Mouse (Mus musculus) gonadal fat pad, adult 2 months (tissue): ENCODE measurements at regions not wholly inside any gene's neighbourhood (a gene's known extent, or its start where the extent isn't known, plus 50 kb on each side); places are given as distances from the start of the nearest gene placed in this dataset.

ENCODE experiments used
- DNase-seq: peaks from one replicate; pipeline ENCODE4 v3.0.0-alpha.2; 2012; ENCODE audit warnings: low read depth

- DNase-seq, result no peak
Observed at GRCm38 (mm10) chr9:63087195-63087594, 61.6 kb downstream of the Skor1 start.

GRCm38 (mm10) chr9:63086671-63087070, 62.1 kb downstream of the Skor1 start:
- no peak for DNase-seq

- peak; percentile 71 for DNase-seq
Observed at GRCm38 (mm10) chr9:63082830-63083229, 65.9 kb downstream of the Skor1 start.

GRCm38 (mm10) chr9:63082311-63082710, 66.5 kb downstream of the Skor1 start:
- DNase-seq, result peak; percentile 87

GRCm38 (mm10) chr9:63080406-63080805, 68.4 kb downstream of the Skor1 start:
- no peak for DNase-seq

- no peak for DNase-seq
Observed at GRCm38 (mm10) chr9:63075252-63075651, 73.5 kb downstream of the Skor1 start.

- DNase-seq, result no peak
Observed at GRCm38 (mm10) chr9:63074803-63075202, 74.0 kb downstream of the Skor1 start.

GRCm38 (mm10) chr9:63074023-63074750, 74.6 kb downstream of the Skor1 start:
- DNase-seq, result no peak

GRCm38 (mm10) chr9:63071032-63071431, 77.7 kb downstream of the Skor1 start:
- no peak for DNase-seq

- DNase-seq, result no peak
Observed at GRCm38 (mm10) chr9:63069919-63070318, 78.8 kb downstream of the Skor1 start.

GRCm38 (mm10) chr9:63067054-63067406, 79.3 kb upstream of the Pias1 start:
- DNase-seq, result no peak

- DNase-seq, result no peak
Observed at GRCm38 (mm10) chr9:63066384-63067053, 78.8 kb upstream of the Pias1 start.

- DNase-seq, result no peak
Observed at GRCm38 (mm10) chr9:63063525-63063924, 75.8 kb upstream of the Pias1 start.

- DNase-seq, result no peak
Observed at GRCm38 (mm10) chr9:63060740-63061139, 73.0 kb upstream of the Pias1 start.

GRCm38 (mm10) chr9:63059234-63059842, 71.6 kb upstream of the Pias1 start:
- no peak for DNase-seq

GRCm38 (mm10) chr9:63058506-63059233, 70.9 kb upstream of the Pias1 start:
- no peak for DNase-seq

GRCm38 (mm10) chr9:63056695-63057349, 69.1 kb upstream of the Pias1 start:
- DNase-seq, result no peak

GRCm38 (mm10) chr9:63052181-63052580, 64.5 kb upstream of the Pias1 start:
- DNase-seq, result no peak

GRCm38 (mm10) chr9:63051631-63052030, 63.9 kb upstream of the Pias1 start:
- DNase-seq, result no peak

GRCm38 (mm10) chr9:63049290-63049689, 61.6 kb upstream of the Pias1 start:
- no peak for DNase-seq

GRCm38 (mm10) chr9:63046981-63047380, 59.3 kb upstream of the Pias1 start:
- DNase-seq, result no peak

- no peak for DNase-seq
Observed at GRCm38 (mm10) chr9:63045531-63045930, 57.8 kb upstream of the Pias1 start.
